Mouse (Mus musculus): ENCODE measurements around the gene Zfp827. TPM values are rescaled to one million over a fixed set of nuclear protein-coding genes. Genes with fewer than 3 reads are reported as not detected.

The Zfp827 gene
- 9.6 and 11.4 TPM in 2 replicates for polyA plus RNA-seq (2012; rRNA removed)

DNA sequence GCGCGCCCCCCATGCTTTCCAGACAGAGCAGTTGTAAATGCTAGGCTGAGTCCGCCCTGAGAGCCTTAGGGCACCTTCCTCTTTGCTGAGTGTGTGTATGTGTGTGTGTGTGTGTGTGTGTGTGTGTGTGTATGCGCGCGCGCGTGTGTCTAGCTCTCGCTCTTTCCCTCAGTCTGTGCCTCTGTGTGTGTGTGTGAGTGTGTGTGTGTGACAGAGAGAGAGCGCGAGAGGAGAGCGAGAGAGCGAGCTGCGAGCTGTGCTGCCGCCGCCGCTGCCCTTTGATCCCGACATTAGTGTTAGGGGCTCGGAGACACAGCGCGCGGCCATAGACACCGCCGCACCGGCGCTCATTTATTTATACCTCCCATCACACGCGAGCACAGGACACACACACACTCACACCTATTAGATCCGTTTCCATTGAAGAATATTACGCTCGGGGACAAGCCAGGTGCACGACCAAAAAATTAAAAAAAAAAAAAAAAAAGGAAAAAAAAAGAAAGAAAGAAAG is at the start of gene Zfp827:
Zfp827 (plus strand) TSS at position 461 of the 511 bp plus-strand sequence.
- H3K27me3 ChIP-seq (replicated peaks; ENCODE audit: control insufficient read depth, insufficient read depth, low read length): no peaks in the 10 kb centered on the region
- no peaks in the 10 kb centered on the region for H3K36me3 ChIP-seq (ENCODE audit: control insufficient read depth, insufficient read depth, low read length)
- DNase-seq: peak; percentile 84
- under 1% methylated on average over 32 of the region's 32 CpGs for WGBS
- peak within 1 kb of the TSS; percentile 72 for H3K4me3 ChIP-seq (ENCODE audit: insufficient read depth, low read depth, low read length)
- no peaks in the 10 kb centered on the region for H3K4me1 ChIP-seq (ENCODE audit: control insufficient read depth, insufficient read depth, low read length)
- TF ChIP-seq CTCF (conservative IDR thresholded peaks at IDR 0.05; ENCODE audit: insufficient read depth, insufficient read length, low read depth, low read length) (no peak), POLR2A (IDR thresholded peaks at IDR 0.05; ENCODE audit: low read depth, low read length) (peak; percentile 49)
- peak within 1 kb of the TSS; percentile 90 for H3K27ac ChIP-seq (ENCODE audit: insufficient read depth, low read depth, low read length)

DNA sequence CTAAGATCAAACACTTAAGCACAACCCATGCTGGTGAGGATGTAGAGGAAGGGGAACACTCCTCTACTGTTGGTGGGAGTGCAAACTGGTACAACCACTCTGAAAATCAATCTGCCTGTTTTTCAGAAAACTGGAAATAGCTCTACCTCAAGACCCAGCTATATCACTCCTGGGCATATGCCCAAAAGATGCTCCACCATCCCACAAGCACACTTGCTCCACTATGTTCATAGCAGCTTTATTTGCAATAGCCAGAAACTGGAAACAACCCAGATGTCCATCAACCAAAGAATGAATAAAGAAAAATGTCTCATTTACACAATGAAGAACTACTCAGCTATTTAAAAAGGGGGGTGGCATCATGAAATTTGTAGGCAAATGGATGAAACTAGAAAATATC is 23.9 kb upstream of the Zfp827 start:
- no peaks in the 10 kb centered on the region for H3K36me3 ChIP-seq (ENCODE audit: control insufficient read depth, insufficient read depth, low read length)
- no peaks in the 10 kb centered on the region for H3K4me1 ChIP-seq (ENCODE audit: control insufficient read depth, insufficient read depth, low read length)
- no peak overlapping the region for H3K27ac ChIP-seq (ENCODE audit: insufficient read depth, low read depth, low read length)
- no peaks in the 10 kb centered on the region for H3K27me3 ChIP-seq (replicated peaks; ENCODE audit: control insufficient read depth, insufficient read depth, low read length)
- no peak overlapping the region for H3K4me3 ChIP-seq (ENCODE audit: insufficient read depth, low read depth, low read length)
- TF ChIP-seq CTCF (conservative IDR thresholded peaks at IDR 0.05; ENCODE audit: insufficient read depth, insufficient read length, low read depth, low read length) (no peak), POLR2A (IDR thresholded peaks at IDR 0.05; ENCODE audit: low read depth, low read length) (no peak)
- DNase-seq: no peak

DNA sequence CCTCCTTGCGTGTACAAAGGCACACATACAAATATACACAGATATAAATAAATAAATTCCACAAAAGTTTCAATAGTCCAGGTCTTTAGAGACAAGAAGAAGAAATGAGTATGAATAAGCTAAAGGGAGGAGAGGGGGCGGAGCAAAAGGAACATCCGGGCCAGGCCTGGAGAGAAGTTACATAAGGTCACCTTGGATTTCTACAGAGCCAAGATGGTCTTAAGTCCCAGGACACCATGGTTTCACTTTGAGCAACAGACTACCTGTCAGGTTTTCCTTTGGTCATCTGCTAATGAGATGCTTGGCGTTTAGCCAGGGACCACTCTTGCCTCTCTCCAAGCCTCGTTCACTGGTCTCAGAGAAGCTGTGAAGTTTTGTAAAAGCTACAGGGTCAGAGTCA is 13.2 kb upstream of the Zfp827 start:
- H3K36me3 ChIP-seq (ENCODE audit: control insufficient read depth, insufficient read depth, low read length): no peaks in the 10 kb centered on the region
- H3K4me1 ChIP-seq (ENCODE audit: control insufficient read depth, insufficient read depth, low read length): no peaks in the 10 kb centered on the region
- no peaks in the 10 kb centered on the region for H3K27me3 ChIP-seq (replicated peaks; ENCODE audit: control insufficient read depth, insufficient read depth, low read length)
- no peak overlapping the region for H3K27ac ChIP-seq (ENCODE audit: insufficient read depth, low read depth, low read length)
- TF ChIP-seq CTCF (conservative IDR thresholded peaks at IDR 0.05; ENCODE audit: insufficient read depth, insufficient read length, low read depth, low read length) (no peak), POLR2A (IDR thresholded peaks at IDR 0.05; ENCODE audit: low read depth, low read length) (no peak)
- H3K4me3 ChIP-seq (ENCODE audit: insufficient read depth, low read depth, low read length): no peak overlapping the region
- WGBS: 90% methylated on average over 5 of the region's 5 CpGs
- DNase-seq: no peak

DNA sequence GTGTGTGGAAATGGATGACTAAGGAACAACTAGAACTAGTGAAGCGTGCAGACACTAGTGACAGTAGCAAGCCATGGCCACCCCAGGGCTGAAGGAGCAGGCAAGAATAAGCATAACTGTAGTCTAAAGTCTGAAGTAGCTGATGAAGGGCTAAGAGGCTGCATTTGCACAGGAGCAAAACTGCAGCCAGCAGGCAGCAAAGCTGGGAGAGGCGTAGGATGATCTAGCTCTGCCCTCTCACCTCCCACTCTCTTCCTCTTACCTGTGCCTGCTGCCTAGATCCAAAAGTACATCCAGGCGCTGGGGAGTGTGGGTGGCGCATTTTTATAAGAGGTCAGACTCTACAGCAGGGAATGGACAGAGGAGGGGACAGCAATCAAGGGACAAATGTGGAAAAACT is 12.2 kb upstream of the Zfp827 start:
- no peaks in the 10 kb centered on the region for H3K36me3 ChIP-seq (ENCODE audit: control insufficient read depth, insufficient read depth, low read length)
- H3K4me1 ChIP-seq (ENCODE audit: control insufficient read depth, insufficient read depth, low read length): no peaks in the 10 kb centered on the region
- no peak overlapping the region for H3K4me3 ChIP-seq (ENCODE audit: insufficient read depth, low read depth, low read length)
- 78% methylated on average over 4 of the region's 4 CpGs for WGBS
- TF ChIP-seq POLR2A (IDR thresholded peaks at IDR 0.05; ENCODE audit: low read depth, low read length): no peak
- no peak for TF ChIP-seq CTCF (conservative IDR thresholded peaks at IDR 0.05; ENCODE audit: insufficient read depth, insufficient read length, low read depth, low read length)
- H3K27me3 ChIP-seq (replicated peaks; ENCODE audit: control insufficient read depth, insufficient read depth, low read length): no peaks in the 10 kb centered on the region
- DNase-seq: no peak
- no peak overlapping the region for H3K27ac ChIP-seq (ENCODE audit: insufficient read depth, low read depth, low read length)

DNA sequence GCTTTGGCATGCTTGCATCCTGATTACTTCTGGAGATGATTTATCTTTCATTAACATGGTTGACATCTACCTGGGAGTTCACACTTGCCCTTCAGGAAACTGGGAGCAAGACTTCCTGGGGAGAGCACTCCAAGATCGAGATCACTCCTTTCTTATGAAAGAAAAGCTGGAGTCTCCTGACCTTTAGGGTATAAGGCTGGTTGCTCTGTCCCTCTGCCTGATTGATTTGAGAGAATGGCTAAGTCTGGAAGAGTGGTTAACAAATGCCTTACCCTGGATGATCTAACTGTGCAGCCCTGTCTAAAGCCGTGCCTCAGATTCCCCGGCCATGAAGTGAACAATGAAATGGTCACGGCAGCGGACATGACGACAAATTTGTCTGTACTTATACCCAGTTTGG is 11.7 kb upstream of the Zfp827 start:
- Histone ChIP-seq H3K36me3 (ENCODE audit: control insufficient read depth, insufficient read depth, low read length) (no peaks in the 10 kb centered on the region), H3K27ac (ENCODE audit: insufficient read depth, low read depth, low read length) (no peak overlapping the region), H3K4me1 (ENCODE audit: control insufficient read depth, insufficient read depth, low read length) (no peaks in the 10 kb centered on the region), H3K27me3 (replicated peaks; ENCODE audit: control insufficient read depth, insufficient read depth, low read length) (no peaks in the 10 kb centered on the region), H3K4me3 (ENCODE audit: insufficient read depth, low read depth, low read length) (no peak overlapping the region)
- WGBS: 72% methylated on average over 6 of the region's 6 CpGs
- DNase-seq: no peak
- TF ChIP-seq CTCF (conservative IDR thresholded peaks at IDR 0.05; ENCODE audit: insufficient read depth, insufficient read length, low read depth, low read length): no peak
- TF ChIP-seq POLR2A (IDR thresholded peaks at IDR 0.05; ENCODE audit: low read depth, low read length): no peak

DNA sequence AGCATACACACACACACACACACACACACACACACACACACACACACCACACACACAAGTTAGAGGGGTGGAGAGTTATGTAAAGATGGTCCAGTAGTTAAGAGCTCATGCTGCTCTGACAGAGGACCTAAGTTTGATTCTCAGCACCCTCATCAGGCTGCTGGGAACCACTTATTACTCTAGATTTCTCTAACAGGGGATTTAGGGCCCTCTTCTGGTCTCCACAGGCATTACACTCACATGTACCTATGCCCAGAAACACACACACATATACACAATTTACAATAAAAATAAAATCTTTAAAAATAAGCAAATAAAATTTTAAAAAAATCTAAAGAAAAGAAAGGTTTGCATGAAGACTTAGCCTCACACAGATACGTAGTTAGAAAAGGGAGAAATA is 4.3 kb upstream of the Zfp827 start:
- H3K4me1 ChIP-seq (ENCODE audit: control insufficient read depth, insufficient read depth, low read length): no peaks in the 10 kb centered on the region

DNA sequence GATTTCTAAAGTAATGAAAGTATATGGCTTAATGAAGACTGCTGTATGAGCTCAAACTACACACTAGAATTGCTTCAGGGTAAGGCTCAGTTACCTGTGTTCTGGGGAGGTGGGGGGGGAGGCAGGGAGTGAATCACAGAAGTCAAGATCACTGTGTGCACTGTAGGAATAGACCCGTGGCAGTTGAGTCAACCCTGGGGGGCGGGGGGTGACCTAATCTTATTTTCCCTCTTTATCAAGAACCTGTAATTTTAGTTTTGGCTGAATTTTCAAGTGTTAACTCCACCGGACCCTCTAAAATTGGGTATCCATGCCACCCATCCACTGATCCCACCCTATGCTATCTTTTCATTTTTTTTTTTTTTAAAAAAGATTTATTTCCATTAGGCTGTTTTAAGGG is 918 bp upstream of the Zfp827 start:
- no peak overlapping the region for H3K4me3 ChIP-seq (ENCODE audit: insufficient read depth, low read depth, low read length)
- no peak for DNase-seq
- no peaks in the 10 kb centered on the region for H3K4me1 ChIP-seq (ENCODE audit: control insufficient read depth, insufficient read depth, low read length)
- no peak for TF ChIP-seq CTCF (conservative IDR thresholded peaks at IDR 0.05; ENCODE audit: insufficient read depth, insufficient read length, low read depth, low read length)
- WGBS: 55% methylated on average over 3 of the region's 3 CpGs
- no peaks in the 10 kb centered on the region for H3K27me3 ChIP-seq (replicated peaks; ENCODE audit: control insufficient read depth, insufficient read depth, low read length)
- H3K27ac ChIP-seq (ENCODE audit: insufficient read depth, low read depth, low read length): no peak overlapping the region
- H3K36me3 ChIP-seq (ENCODE audit: control insufficient read depth, insufficient read depth, low read length): no peaks in the 10 kb centered on the region

More for the DNA sequence above, 4.3 kb upstream of the Zfp827 start:
- Histone ChIP-seq H3K27me3 (replicated peaks; ENCODE audit: control insufficient read depth, insufficient read depth, low read length) (no peaks in the 10 kb centered on the region), H3K27ac (ENCODE audit: insufficient read depth, low read depth, low read length) (no peak overlapping the region), H3K4me3 (ENCODE audit: insufficient read depth, low read depth, low read length) (no peak overlapping the region), H3K36me3 (ENCODE audit: control insufficient read depth, insufficient read depth, low read length) (no peaks in the 10 kb centered on the region)
- DNase-seq: no peak
- TF ChIP-seq CTCF (conservative IDR thresholded peaks at IDR 0.05; ENCODE audit: insufficient read depth, insufficient read length, low read depth, low read length) (no peak), POLR2A (IDR thresholded peaks at IDR 0.05; ENCODE audit: low read depth, low read length) (no peak)
- WGBS: 97% methylated on average over 1 of the region's 1 CpGs
